Mouse (Mus musculus): ENCODE measurements around the gene Serpini1.
A peak's percentile ranks its signal among the peaks of the same experiment; 100 is the strongest.
"Not testable (repeated sequence)": the region's sequence is repeated elsewhere in the genome, so short reads cannot be mapped to it uniquely, and the experiment has no call there.

Gene Serpini1

GRCm38 (mm10) chr3:75639546-75639945 lies 82.2 kb downstream of the Serpini1 start:
- no peak for DNase-seq (ENCODE audit: low spot score)

DNA sequence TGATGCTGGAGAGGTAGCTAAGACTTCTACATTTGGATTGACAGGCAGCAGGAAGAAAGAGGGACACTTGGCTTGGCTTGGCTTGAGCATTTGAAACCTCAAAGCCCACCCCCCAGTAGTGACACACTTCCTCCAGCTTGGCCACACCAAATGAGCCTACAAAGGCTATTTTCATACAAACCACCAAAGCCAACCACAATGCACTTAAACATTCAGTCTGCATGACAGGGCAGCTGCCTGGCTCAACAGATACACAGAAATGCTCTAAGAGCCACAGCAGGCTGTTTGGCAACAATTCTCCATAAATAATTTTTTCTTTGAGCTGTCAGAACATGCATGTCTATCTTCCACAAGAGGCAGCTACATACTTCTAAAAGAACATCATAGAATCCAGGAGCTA lies 90.2 kb downstream of the Serpini1 start:
- no peak for DNase-seq (ENCODE audit: low spot score)

DNA sequence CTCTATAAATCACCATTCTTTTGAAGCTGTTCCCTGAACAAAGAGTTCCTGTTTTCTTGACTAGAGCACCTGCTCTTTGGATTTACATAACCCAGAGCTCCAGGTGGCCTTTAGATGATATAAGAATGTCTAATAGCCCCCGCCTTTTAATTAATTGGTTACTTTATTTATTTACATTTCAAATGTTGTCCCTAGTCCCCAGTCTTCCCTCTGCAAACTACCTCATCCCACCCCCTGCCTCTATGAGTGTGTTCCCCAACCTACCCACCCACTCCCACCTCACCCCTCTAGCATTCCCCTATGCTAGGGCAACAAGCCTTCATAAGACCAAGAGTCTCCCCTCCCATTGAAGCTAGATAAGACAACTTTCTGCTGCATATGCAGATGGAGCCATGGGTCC lies 90.9 kb downstream of the Serpini1 start:
- no peak for DNase-seq (ENCODE audit: low spot score)

DNA sequence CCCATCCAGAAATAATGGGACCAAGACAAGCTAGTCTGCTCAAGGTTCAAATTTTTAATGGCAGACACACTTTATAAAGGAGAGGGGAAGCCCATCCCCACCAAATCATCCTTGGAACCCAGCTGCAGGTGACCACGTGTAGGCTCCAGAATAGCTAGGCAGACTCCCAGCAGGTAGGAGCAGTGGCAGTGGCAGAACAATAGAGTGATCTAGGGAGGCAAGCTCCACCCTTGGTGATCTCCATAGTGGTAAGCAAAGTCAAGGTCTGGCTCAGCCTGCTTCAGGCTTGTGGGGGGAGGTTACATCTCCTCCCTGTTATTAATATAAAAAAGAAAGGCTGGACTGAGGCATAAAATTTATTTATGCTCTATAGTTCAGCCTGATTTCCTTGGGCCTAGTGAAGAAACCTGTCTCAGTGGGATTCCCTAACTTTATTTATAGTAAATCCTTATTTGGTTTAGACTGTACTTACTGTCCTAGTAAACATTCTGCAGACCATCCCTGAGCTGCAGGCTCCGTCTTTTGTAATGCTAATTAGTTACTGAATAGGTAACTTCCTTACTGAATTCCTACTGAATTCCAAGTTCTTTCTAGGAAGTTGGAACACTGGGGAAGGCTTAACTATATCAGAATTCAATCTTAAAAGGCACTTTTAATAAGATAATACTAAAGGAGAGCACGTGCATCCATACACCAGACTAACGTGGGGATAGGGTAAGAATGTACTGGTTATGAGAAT lies 93.2 kb downstream of the Serpini1 start:
- not testable (repeated sequence) for DNase-seq (ENCODE audit: low spot score)

GRCm38 (mm10) chr3:75651603-75652115 lies 94.3 kb downstream of the Serpini1 start:
- DNase-seq (ENCODE audit: low spot score): no peak

- not testable (repeated sequence) for DNase-seq (ENCODE audit: low spot score)
These were observed 96.6 kb downstream of the Serpini1 start for GRCm38 (mm10) chr3:75653901-75654300.

DNA sequence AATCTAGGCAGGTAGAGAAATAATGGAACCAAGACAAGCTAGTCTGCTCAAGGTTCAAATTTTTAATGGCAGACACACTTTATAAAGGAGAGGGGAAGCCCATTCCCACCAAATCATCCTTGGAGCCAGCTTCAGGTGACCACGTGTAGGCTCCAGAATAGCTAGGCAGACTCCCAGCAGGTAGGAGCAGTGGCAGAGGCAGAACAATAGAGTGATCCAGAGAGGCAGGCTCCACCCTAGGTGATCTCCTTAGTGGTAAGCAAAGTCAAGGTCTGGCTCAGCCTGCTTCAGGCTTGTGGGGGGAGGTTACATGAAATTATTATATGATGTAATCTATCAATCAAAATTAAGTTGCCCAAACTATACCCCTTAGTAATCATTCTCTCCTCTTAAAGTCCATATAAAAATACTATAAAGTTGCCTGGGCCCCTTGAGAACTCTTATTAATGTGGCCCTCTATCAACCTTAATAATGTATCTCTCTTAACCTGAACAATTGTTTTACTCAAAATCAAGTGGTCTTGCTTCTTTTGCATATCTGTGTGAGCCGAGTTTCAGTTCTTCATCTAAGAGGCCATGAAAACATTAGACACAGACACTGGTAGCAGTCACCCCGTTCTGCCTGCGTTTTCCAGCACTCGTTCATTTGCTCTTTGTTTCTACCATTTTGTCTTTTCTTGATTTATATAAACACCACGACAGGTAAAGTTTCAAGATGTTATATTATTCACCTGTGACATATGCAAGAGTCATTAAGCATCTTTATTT lies 98.4 kb downstream of the Serpini1 start:
- no peak for DNase-seq (ENCODE audit: low spot score)

GRCm38 (mm10) chr3:75666962-75667361 lies 109.6 kb downstream of the Serpini1 start:
- no peak for DNase-seq (ENCODE audit: low spot score)

DNA sequence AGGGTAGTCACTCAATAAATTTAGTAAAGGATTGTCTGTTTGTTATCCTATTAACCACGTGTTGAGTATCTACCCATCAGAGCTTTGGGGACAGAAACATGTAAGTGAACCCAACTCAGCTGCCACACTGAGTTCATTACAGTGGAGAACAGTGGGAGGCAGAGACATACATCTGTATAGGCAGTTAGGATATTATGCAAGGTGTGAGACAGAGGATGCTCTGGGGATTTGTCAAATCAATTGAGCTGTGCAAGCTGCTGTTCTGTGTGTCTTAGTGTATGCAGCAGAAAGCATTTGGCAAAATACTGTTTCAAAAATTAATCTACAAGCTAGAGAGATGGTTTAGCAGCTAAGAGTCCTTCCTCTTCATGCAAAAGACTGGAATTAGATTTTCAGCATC lies 113.1 kb downstream of the Serpini1 start:
- no peak for DNase-seq (ENCODE audit: low spot score)

GRCm38 (mm10) chr3:75682881-75683280 lies 125.5 kb downstream of the Serpini1 start:
- DNase-seq (ENCODE audit: low spot score): no peak

DNA sequence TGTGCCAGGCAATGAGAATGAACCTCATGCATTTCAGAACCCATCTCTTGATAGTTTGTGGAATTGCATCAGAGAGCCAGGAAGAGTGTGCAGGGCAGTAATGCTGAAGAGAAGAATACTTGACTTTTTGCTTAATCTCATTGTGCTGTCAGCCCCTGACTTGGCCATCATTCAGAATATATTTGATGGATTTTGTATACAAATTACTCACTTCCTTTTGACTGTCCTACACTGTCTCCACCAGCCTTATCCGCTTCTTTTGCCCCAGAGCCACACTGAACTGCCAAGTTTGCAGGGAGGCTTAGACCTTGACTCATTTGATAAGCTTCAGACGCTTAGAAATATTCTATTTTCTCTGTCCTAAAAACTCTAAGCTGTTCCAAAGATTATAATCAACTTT lies 129.4 kb downstream of the Serpini1 start:
- DNase-seq (ENCODE audit: low spot score): no peak

- DNase-seq (ENCODE audit: low spot score): peak; percentile 10
These were observed 130.0 kb downstream of the Serpini1 start for GRCm38 (mm10) chr3:75687187-75687825.

- no peak for DNase-seq (ENCODE audit: low spot score)
These were observed 133.0 kb downstream of the Serpini1 start for GRCm38 (mm10) chr3:75690321-75690720.

- no peak for DNase-seq (ENCODE audit: low spot score)
These were observed 134.7 kb downstream of the Serpini1 start for GRCm38 (mm10) chr3:75692088-75692487.

All from adipocyte (in vitro differentiated cells).